Mouse (Mus musculus) cerebellum, adult 8-10 months (tissue): ENCODE results near the gene Kif17.
"Not testable (repeated sequence)": the region's sequence is repeated elsewhere in the genome, so short reads cannot be mapped to it uniquely, and the experiment has no call there.

Source experiments
- DNase-seq: peaks from one replicate; pipeline ENCODE4 v3.0.0; 2022

Kif17 gene

GRCm38 (mm10) chr4:138315781-138316180, 65.5 kb downstream of the Kif17 start:
- DNase-seq = no peak

- no peak for DNase-seq
These were observed 66.1 kb downstream of the Kif17 start for GRCm38 (mm10) chr4:138316369-138316768.

- DNase-seq = peak; percentile 67
These were observed 68.5 kb downstream of the Kif17 start for GRCm38 (mm10) chr4:138318509-138319266.

GRCm38 (mm10) chr4:138319508-138319907, 69.3 kb downstream of the Kif17 start:
- DNase-seq = peak; percentile 91

GRCm38 (mm10) chr4:138320711-138321110, 70.5 kb downstream of the Kif17 start:
- no peak for DNase-seq

- DNase-seq = no peak
These were observed 71.3 kb downstream of the Kif17 start for GRCm38 (mm10) chr4:138321488-138321887.

GRCm38 (mm10) chr4:138322692-138323091, 72.5 kb downstream of the Kif17 start:
- no peak for DNase-seq

- no peak for DNase-seq
These were observed 73.5 kb downstream of the Kif17 start for GRCm38 (mm10) chr4:138323753-138324152.

- DNase-seq = no peak
These were observed 74.2 kb downstream of the Kif17 start for GRCm38 (mm10) chr4:138324451-138324850.

GRCm38 (mm10) chr4:138325466-138326076, 75.3 kb downstream of the Kif17 start:
- DNase-seq = peak; percentile 96

GRCm38 (mm10) chr4:138326077-138326695, 76.0 kb downstream of the Kif17 start, which contains the start of gene Pink1:
TSS of gene Pink1 (minus strand) at chr4:138326307.
- peak; percentile 94 for DNase-seq

GRCm38 (mm10) chr4:138327155-138327554, 76.9 kb downstream of the Kif17 start:
- DNase-seq = not testable (repeated sequence)

- DNase-seq = no peak
These were observed 77.7 kb downstream of the Kif17 start for GRCm38 (mm10) chr4:138327891-138328470.

GRCm38 (mm10) chr4:138330264-138330671, 80.0 kb downstream of the Kif17 start:
- no peak for DNase-seq

GRCm38 (mm10) chr4:138331647-138332046, 81.4 kb downstream of the Kif17 start:
- DNase-seq = no peak

- no peak for DNase-seq
These were observed 82.9 kb downstream of the Kif17 start for GRCm38 (mm10) chr4:138333135-138333534.

GRCm38 (mm10) chr4:138335036-138335435, 84.8 kb downstream of the Kif17 start:
- DNase-seq = no peak

- DNase-seq = no peak
These were observed 85.4 kb downstream of the Kif17 start for GRCm38 (mm10) chr4:138335648-138336047.

GRCm38 (mm10) chr4:138336876-138337275, 86.6 kb downstream of the Kif17 start:
- DNase-seq = no peak

GRCm38 (mm10) chr4:138337341-138337740, 87.1 kb downstream of the Kif17 start:
- DNase-seq = no peak

- DNase-seq = peak; percentile 61
These were observed 89.7 kb downstream of the Kif17 start for GRCm38 (mm10) chr4:138339963-138340362.

GRCm38 (mm10) chr4:138341393-138341792, 91.2 kb downstream of the Kif17 start:
- no peak for DNase-seq

- no peak for DNase-seq
These were observed 91.8 kb downstream of the Kif17 start for GRCm38 (mm10) chr4:138342048-138342447.

GRCm38 (mm10) chr4:138342778-138343177, 92.5 kb downstream of the Kif17 start:
- no peak for DNase-seq
